Mouse (Mus musculus): Measurements from ENCODE around the gene Ptger2. TPM values are rescaled to one million over a fixed set of nuclear protein-coding genes. Genes with fewer than 3 reads are reported as not detected.

Ptger2 gene
- polyA plus RNA-seq, 1 experiment from 2014 or later: 0.42 TPM

GRCm38 (mm10) chr14:44989751-44990150 lies 1.8 kb downstream of the Ptger2 start:
- Histone ChIP-seq H3K4me3 (ENCODE audit: low read length) (peak overlapping the region; percentile 48), H3K27ac (ENCODE audit: low read depth, low read length) (no peak overlapping the region), H3K9me3 (ENCODE audit: control insufficient read depth, low read length) (no peaks in the 10 kb centered on the region), H3K36me3 (ENCODE audit: control insufficient read depth, insufficient read depth, low read length) (no peaks in the 10 kb centered on the region), H3K4me2 (replicated peaks; ENCODE audit: low read depth, low read length) (peak overlapping the region; percentile 56), H3K27me3 (ENCODE audit: control insufficient read depth, insufficient read depth, low read length) (peaks cover 15% of the 10 kb centered on the region), H3K9ac (ENCODE audit: low read depth, low read length) (no peak overlapping the region), H3K4me1 (ENCODE audit: control insufficient read depth, insufficient read depth, low read length) (peaks cover 10% of the 10 kb centered on the region)
- ATAC-seq (ENCODE audit: low FRiP score, low TSS enrichment): no peak
- WGBS: 37% methylated on average over 4 of the region's 4 CpGs

- Histone ChIP-seq H3K27ac (ENCODE audit: low read depth, low read length) (no peak overlapping the region), H3K4me3 (ENCODE audit: low read length) (no peak overlapping the region), H3K36me3 (ENCODE audit: control insufficient read depth, insufficient read depth, low read length) (no peaks in the 10 kb centered on the region), H3K9me3 (ENCODE audit: control insufficient read depth, low read length) (no peaks in the 10 kb centered on the region), H3K27me3 (ENCODE audit: control insufficient read depth, insufficient read depth, low read length) (peaks cover 7% of the 10 kb centered on the region), H3K4me2 (replicated peaks; ENCODE audit: low read depth, low read length) (no peak overlapping the region), H3K9ac (ENCODE audit: low read depth, low read length) (no peak overlapping the region), H3K4me1 (ENCODE audit: control insufficient read depth, insufficient read depth, low read length) (peaks cover 3% of the 10 kb centered on the region; the same call in 1 of the 2 replicates)
- ATAC-seq (ENCODE audit: low FRiP score, low TSS enrichment): no peak
Measured at GRCm38 (mm10) chr14:44994337-44994736, 6.3 kb downstream of the Ptger2 start.

- 84% methylated on average over 3 of the region's 3 CpGs for WGBS
- no peaks in the 10 kb centered on the region for H3K9me3 ChIP-seq (ENCODE audit: control insufficient read depth, low read length)
- no peak overlapping the region for H3K9ac ChIP-seq (ENCODE audit: low read depth, low read length)
- no peak overlapping the region for H3K4me3 ChIP-seq (ENCODE audit: low read length)
- H3K4me1 ChIP-seq (ENCODE audit: control insufficient read depth, insufficient read depth, low read length): no peaks in the 10 kb centered on the region
- no peaks in the 10 kb centered on the region for H3K36me3 ChIP-seq (ENCODE audit: control insufficient read depth, insufficient read depth, low read length)
- no peak overlapping the region for H3K4me2 ChIP-seq (replicated peaks; ENCODE audit: low read depth, low read length)
- H3K27me3 ChIP-seq (ENCODE audit: control insufficient read depth, insufficient read depth, low read length): no peaks in the 10 kb centered on the region
- no peak overlapping the region for H3K27ac ChIP-seq (ENCODE audit: low read depth, low read length)
- no peak for ATAC-seq (ENCODE audit: low FRiP score, low TSS enrichment)
Measured at GRCm38 (mm10) chr14:45000086-45000769, 12.2 kb downstream of the Ptger2 start.

- 82% methylated on average over 4 of the region's 4 CpGs for WGBS
- H3K4me2 ChIP-seq (replicated peaks; ENCODE audit: low read depth, low read length): no peak overlapping the region
Measured at GRCm38 (mm10) chr14:45005698-45006283, 17.8 kb downstream of the Ptger2 start.

GRCm38 (mm10) chr14:45009242-45009641 lies 21.2 kb downstream of the Ptger2 start:
- H3K36me3 ChIP-seq (ENCODE audit: control insufficient read depth, insufficient read depth, low read length): no peaks in the 10 kb centered on the region
- no peaks in the 10 kb centered on the region for H3K4me1 ChIP-seq (ENCODE audit: control insufficient read depth, insufficient read depth, low read length)
- H3K9ac ChIP-seq (ENCODE audit: low read depth, low read length): no peak overlapping the region
- ATAC-seq (ENCODE audit: low FRiP score, low TSS enrichment): no peak
- H3K27me3 ChIP-seq (ENCODE audit: control insufficient read depth, insufficient read depth, low read length): no peaks in the 10 kb centered on the region
- H3K27ac ChIP-seq (ENCODE audit: low read depth, low read length): no peak overlapping the region
- WGBS: 80% methylated on average over 1 of the region's 1 CpGs
- no peak overlapping the region for H3K4me2 ChIP-seq (replicated peaks; ENCODE audit: low read depth, low read length)
- no peak overlapping the region for H3K4me3 ChIP-seq (ENCODE audit: low read length)
- no peaks in the 10 kb centered on the region for H3K9me3 ChIP-seq (ENCODE audit: control insufficient read depth, low read length)

More at GRCm38 (mm10) chr14:45005698-45006283, 17.8 kb downstream of the Ptger2 start:
- no peak overlapping the region for H3K4me3 ChIP-seq (ENCODE audit: low read length)
- no peaks in the 10 kb centered on the region for H3K36me3 ChIP-seq (ENCODE audit: control insufficient read depth, insufficient read depth, low read length)
- H3K4me1 ChIP-seq (ENCODE audit: control insufficient read depth, insufficient read depth, low read length): no peaks in the 10 kb centered on the region
- H3K9ac ChIP-seq (ENCODE audit: low read depth, low read length): no peak overlapping the region
- H3K27me3 ChIP-seq (ENCODE audit: control insufficient read depth, insufficient read depth, low read length): no peaks in the 10 kb centered on the region
- no peak for ATAC-seq (ENCODE audit: low FRiP score, low TSS enrichment)
- no peaks in the 10 kb centered on the region for H3K9me3 ChIP-seq (ENCODE audit: control insufficient read depth, low read length)
- H3K27ac ChIP-seq (ENCODE audit: low read depth, low read length): no peak overlapping the region

GRCm38 (mm10) chr14:45011260-45011659 lies 23.3 kb downstream of the Ptger2 start:
- Histone ChIP-seq H3K27me3 (ENCODE audit: control insufficient read depth, insufficient read depth, low read length) (no peaks in the 10 kb centered on the region), H3K4me1 (ENCODE audit: control insufficient read depth, insufficient read depth, low read length) (no peaks in the 10 kb centered on the region), H3K9me3 (ENCODE audit: control insufficient read depth, low read length) (no peaks in the 10 kb centered on the region), H3K4me3 (ENCODE audit: low read length) (no peak overlapping the region), H3K27ac (ENCODE audit: low read depth, low read length) (no peak overlapping the region), H3K4me2 (replicated peaks; ENCODE audit: low read depth, low read length) (no peak overlapping the region), H3K36me3 (ENCODE audit: control insufficient read depth, insufficient read depth, low read length) (no peaks in the 10 kb centered on the region), H3K9ac (ENCODE audit: low read depth, low read length) (no peak overlapping the region)
- 91% methylated on average over 2 of the region's 2 CpGs for WGBS
- ATAC-seq (ENCODE audit: low FRiP score, low TSS enrichment): no peak

- no peaks in the 10 kb centered on the region for H3K9me3 ChIP-seq (ENCODE audit: control insufficient read depth, low read length)
- 87% methylated on average over 6 of the region's 6 CpGs for WGBS
- no peaks in the 10 kb centered on the region for H3K27me3 ChIP-seq (ENCODE audit: control insufficient read depth, insufficient read depth, low read length)
- H3K27ac ChIP-seq (ENCODE audit: low read depth, low read length): no peak overlapping the region
- no peak overlapping the region for H3K4me3 ChIP-seq (ENCODE audit: low read length)
- no peaks in the 10 kb centered on the region for H3K4me1 ChIP-seq (ENCODE audit: control insufficient read depth, insufficient read depth, low read length)
- H3K36me3 ChIP-seq (ENCODE audit: control insufficient read depth, insufficient read depth, low read length): no peaks in the 10 kb centered on the region
- ATAC-seq (ENCODE audit: low FRiP score, low TSS enrichment): no peak
- no peak overlapping the region for H3K4me2 ChIP-seq (replicated peaks; ENCODE audit: low read depth, low read length)
- H3K9ac ChIP-seq (ENCODE audit: low read depth, low read length): no peak overlapping the region
Measured at GRCm38 (mm10) chr14:45011671-45012070, 23.7 kb downstream of the Ptger2 start.

GRCm38 (mm10) chr14:45021551-45021950 lies 33.6 kb downstream of the Ptger2 start:
- no peaks in the 10 kb centered on the region for H3K4me1 ChIP-seq (ENCODE audit: control insufficient read depth, insufficient read depth, low read length)
- no peak overlapping the region for H3K27ac ChIP-seq (ENCODE audit: low read depth, low read length)
- ATAC-seq (ENCODE audit: low FRiP score, low TSS enrichment): no peak
- no peak overlapping the region for H3K4me2 ChIP-seq (replicated peaks; ENCODE audit: low read depth, low read length)
- no peaks in the 10 kb centered on the region for H3K36me3 ChIP-seq (ENCODE audit: control insufficient read depth, insufficient read depth, low read length)
- WGBS: 86% methylated on average over 3 of the region's 3 CpGs
- H3K9ac ChIP-seq (ENCODE audit: low read depth, low read length): no peak overlapping the region
- no peaks in the 10 kb centered on the region for H3K9me3 ChIP-seq (ENCODE audit: control insufficient read depth, low read length)
- no peaks in the 10 kb centered on the region for H3K27me3 ChIP-seq (ENCODE audit: control insufficient read depth, insufficient read depth, low read length)
- no peak overlapping the region for H3K4me3 ChIP-seq (ENCODE audit: low read length)

- ATAC-seq (ENCODE audit: low FRiP score, low TSS enrichment): no peak
- Histone ChIP-seq H3K4me2 (replicated peaks; ENCODE audit: low read depth, low read length) (no peak overlapping the region), H3K36me3 (ENCODE audit: control insufficient read depth, insufficient read depth, low read length) (no peaks in the 10 kb centered on the region), H3K27me3 (ENCODE audit: control insufficient read depth, insufficient read depth, low read length) (no peaks in the 10 kb centered on the region), H3K9ac (ENCODE audit: low read depth, low read length) (no peak overlapping the region), H3K4me3 (ENCODE audit: low read length) (no peak overlapping the region), H3K9me3 (ENCODE audit: control insufficient read depth, low read length) (no peaks in the 10 kb centered on the region), H3K4me1 (ENCODE audit: control insufficient read depth, insufficient read depth, low read length) (no peaks in the 10 kb centered on the region), H3K27ac (ENCODE audit: low read depth, low read length) (no peak overlapping the region)
- WGBS: 85% methylated on average over 3 of the region's 3 CpGs
Measured at GRCm38 (mm10) chr14:45034293-45034692, 46.3 kb downstream of the Ptger2 start.

Data from kidney, embryonic 14.5 days (tissue).